Mouse (Mus musculus): Measurements from ENCODE around the gene Celf2. TPM values are rescaled to one million over a fixed set of nuclear protein-coding genes. Genes with fewer than 3 reads are reported as not detected.

The Celf2 gene
- polyA plus RNA-seq, 1 experiment from 2014 or later, result 92.4 TPM

- no peaks in the 10 kb centered on the region for H3K9me3 ChIP-seq (ENCODE audit: control insufficient read depth, low read length)
- no peak for ATAC-seq (ENCODE audit: low read depth)
- no peak overlapping the region for H3K27ac ChIP-seq (ENCODE audit: low read length)
- no peaks in the 10 kb centered on the region for H3K27me3 ChIP-seq (ENCODE audit: control insufficient read depth, insufficient read depth, low read depth, low read length)
- H3K36me3 ChIP-seq (ENCODE audit: control insufficient read depth, insufficient read depth, low read length), result no peaks in the 10 kb centered on the region
- H3K4me2 ChIP-seq (ENCODE audit: low read depth, low read length), result no peak overlapping the region
- H3K9ac ChIP-seq (ENCODE audit: low read length), result no peak overlapping the region
- no peak overlapping the region for H3K4me3 ChIP-seq (ENCODE audit: low read length)
- H3K4me1 ChIP-seq (replicated peaks; ENCODE audit: control insufficient read depth, insufficient read depth, low read length), result no peaks in the 10 kb centered on the region
- 72% methylated on average over 5 of the region's 5 CpGs for WGBS
These were observed 936.4 kb downstream of the Celf2 start for GRCm38 (mm10) chr2:6572976-6573375.

GRCm38 (mm10) chr2:6569040-6569542 lies 940.3 kb downstream of the Celf2 start:
- Histone ChIP-seq H3K9ac (ENCODE audit: low read length) (no peak overlapping the region), H3K9me3 (ENCODE audit: control insufficient read depth, low read length) (no peaks in the 10 kb centered on the region), H3K4me2 (ENCODE audit: low read depth, low read length) (no peak overlapping the region), H3K36me3 (ENCODE audit: control insufficient read depth, insufficient read depth, low read length) (no peaks in the 10 kb centered on the region), H3K27me3 (ENCODE audit: control insufficient read depth, insufficient read depth, low read depth, low read length) (no peaks in the 10 kb centered on the region), H3K27ac (ENCODE audit: low read length) (no peak overlapping the region), H3K4me1 (replicated peaks; ENCODE audit: control insufficient read depth, insufficient read depth, low read length) (no peaks in the 10 kb centered on the region), H3K4me3 (ENCODE audit: low read length) (no peak overlapping the region)
- 46% methylated on average over 1 of the region's 1 CpGs for WGBS
- no peak for ATAC-seq (ENCODE audit: low read depth)

- no peak overlapping the region for H3K4me3 ChIP-seq (ENCODE audit: low read length)
- WGBS, result 96% methylated on average over 3 of the region's 3 CpGs
These were observed 944.2 kb downstream of the Celf2 start for GRCm38 (mm10) chr2:6565175-6565574.

GRCm38 (mm10) chr2:6561337-6561736 lies 948.0 kb downstream of the Celf2 start:
- no peak for ATAC-seq (ENCODE audit: low read depth)
- 87% methylated on average over 3 of the region's 3 CpGs for WGBS
- no peak overlapping the region for H3K9ac ChIP-seq (ENCODE audit: low read length)
- no peaks in the 10 kb centered on the region for H3K36me3 ChIP-seq (ENCODE audit: control insufficient read depth, insufficient read depth, low read length)
- no peaks in the 10 kb centered on the region for H3K27me3 ChIP-seq (ENCODE audit: control insufficient read depth, insufficient read depth, low read depth, low read length)
- H3K9me3 ChIP-seq (ENCODE audit: control insufficient read depth, low read length), result no peaks in the 10 kb centered on the region
- H3K4me3 ChIP-seq (ENCODE audit: low read length), result no peak overlapping the region
- no peaks in the 10 kb centered on the region for H3K4me1 ChIP-seq (replicated peaks; ENCODE audit: control insufficient read depth, insufficient read depth, low read length)
- H3K4me2 ChIP-seq (ENCODE audit: low read depth, low read length), result no peak overlapping the region
- no peak overlapping the region for H3K27ac ChIP-seq (ENCODE audit: low read length)

More at GRCm38 (mm10) chr2:6565175-6565574, 944.2 kb downstream of the Celf2 start:
- Histone ChIP-seq H3K4me1 (replicated peaks; ENCODE audit: control insufficient read depth, insufficient read depth, low read length) (no peaks in the 10 kb centered on the region), H3K9ac (ENCODE audit: low read length) (no peak overlapping the region), H3K9me3 (ENCODE audit: control insufficient read depth, low read length) (no peaks in the 10 kb centered on the region), H3K4me2 (ENCODE audit: low read depth, low read length) (no peak overlapping the region), H3K27me3 (ENCODE audit: control insufficient read depth, insufficient read depth, low read depth, low read length) (no peaks in the 10 kb centered on the region), H3K36me3 (ENCODE audit: control insufficient read depth, insufficient read depth, low read length) (no peaks in the 10 kb centered on the region), H3K27ac (ENCODE audit: low read length) (no peak overlapping the region)
- no peak for ATAC-seq (ENCODE audit: low read depth)

- Histone ChIP-seq H3K27ac (ENCODE audit: low read length) (no peak overlapping the region), H3K9ac (ENCODE audit: low read length) (no peak overlapping the region), H3K27me3 (ENCODE audit: control insufficient read depth, insufficient read depth, low read depth, low read length) (no peaks in the 10 kb centered on the region), H3K4me2 (ENCODE audit: low read depth, low read length) (no peak overlapping the region), H3K36me3 (ENCODE audit: control insufficient read depth, insufficient read depth, low read length) (no peaks in the 10 kb centered on the region), H3K4me3 (ENCODE audit: low read length) (no peak overlapping the region), H3K9me3 (ENCODE audit: control insufficient read depth, low read length) (no peaks in the 10 kb centered on the region), H3K4me1 (replicated peaks; ENCODE audit: control insufficient read depth, insufficient read depth, low read length) (no peaks in the 10 kb centered on the region)
- no peak for ATAC-seq (ENCODE audit: low read depth)
- 90% methylated on average over 3 of the region's 3 CpGs for WGBS
These were observed 948.6 kb downstream of the Celf2 start for GRCm38 (mm10) chr2:6560802-6561201.

GRCm38 (mm10) chr2:6559581-6559980 lies 949.8 kb downstream of the Celf2 start:
- ATAC-seq (ENCODE audit: low read depth), result no peak
- WGBS, result 96% methylated on average over 2 of the region's 2 CpGs
- Histone ChIP-seq H3K9me3 (ENCODE audit: control insufficient read depth, low read length) (no peaks in the 10 kb centered on the region), H3K27me3 (ENCODE audit: control insufficient read depth, insufficient read depth, low read depth, low read length) (no peaks in the 10 kb centered on the region), H3K36me3 (ENCODE audit: control insufficient read depth, insufficient read depth, low read length) (no peaks in the 10 kb centered on the region), H3K4me2 (ENCODE audit: low read depth, low read length) (no peak overlapping the region), H3K9ac (ENCODE audit: low read length) (no peak overlapping the region), H3K4me3 (ENCODE audit: low read length) (no peak overlapping the region), H3K27ac (ENCODE audit: low read length) (no peak overlapping the region), H3K4me1 (replicated peaks; ENCODE audit: control insufficient read depth, insufficient read depth, low read length) (no peaks in the 10 kb centered on the region)

GRCm38 (mm10) chr2:6558303-6559254 lies 950.8 kb downstream of the Celf2 start:
- H3K4me1 ChIP-seq (replicated peaks; ENCODE audit: control insufficient read depth, insufficient read depth, low read length), result no peaks in the 10 kb centered on the region
- no peaks in the 10 kb centered on the region for H3K27me3 ChIP-seq (ENCODE audit: control insufficient read depth, insufficient read depth, low read depth, low read length)
- no peaks in the 10 kb centered on the region for H3K36me3 ChIP-seq (ENCODE audit: control insufficient read depth, insufficient read depth, low read length)
- no peak overlapping the region for H3K9ac ChIP-seq (ENCODE audit: low read length)
- ATAC-seq (ENCODE audit: low read depth), result no peak
- H3K9me3 ChIP-seq (ENCODE audit: control insufficient read depth, low read length), result no peaks in the 10 kb centered on the region
- no peak overlapping the region for H3K27ac ChIP-seq (ENCODE audit: low read length)
- H3K4me2 ChIP-seq (ENCODE audit: low read depth, low read length), result no peak overlapping the region
- no peak overlapping the region for H3K4me3 ChIP-seq (ENCODE audit: low read length)
- 82% methylated on average over 14 of the region's 14 CpGs for WGBS

- H3K4me1 ChIP-seq (replicated peaks; ENCODE audit: control insufficient read depth, insufficient read depth, low read length), result no peaks in the 10 kb centered on the region
- no peaks in the 10 kb centered on the region for H3K27me3 ChIP-seq (ENCODE audit: control insufficient read depth, insufficient read depth, low read depth, low read length)
- no peaks in the 10 kb centered on the region for H3K36me3 ChIP-seq (ENCODE audit: control insufficient read depth, insufficient read depth, low read length)
- WGBS, result 72% methylated on average over 3 of the region's 3 CpGs
- H3K4me3 ChIP-seq (ENCODE audit: low read length), result no peak overlapping the region
- no peak overlapping the region for H3K27ac ChIP-seq (ENCODE audit: low read length)
- no peaks in the 10 kb centered on the region for H3K9me3 ChIP-seq (ENCODE audit: control insufficient read depth, low read length)
- H3K9ac ChIP-seq (ENCODE audit: low read length), result no peak overlapping the region
- no peak for ATAC-seq (ENCODE audit: low read depth)
- H3K4me2 ChIP-seq (ENCODE audit: low read depth, low read length), result no peak overlapping the region
These were observed 951.6 kb downstream of the Celf2 start for GRCm38 (mm10) chr2:6557749-6558148.

GRCm38 (mm10) chr2:6556913-6557312 lies 952.5 kb downstream of the Celf2 start:
- WGBS, result 81% methylated on average over 2 of the region's 2 CpGs
- no peak overlapping the region for H3K27ac ChIP-seq (ENCODE audit: low read length)
- no peaks in the 10 kb centered on the region for H3K9me3 ChIP-seq (ENCODE audit: control insufficient read depth, low read length)
- no peaks in the 10 kb centered on the region for H3K4me1 ChIP-seq (replicated peaks; ENCODE audit: control insufficient read depth, insufficient read depth, low read length)
- no peaks in the 10 kb centered on the region for H3K36me3 ChIP-seq (ENCODE audit: control insufficient read depth, insufficient read depth, low read length)
- no peak overlapping the region for H3K4me3 ChIP-seq (ENCODE audit: low read length)
- no peak for ATAC-seq (ENCODE audit: low read depth)
- no peaks in the 10 kb centered on the region for H3K27me3 ChIP-seq (ENCODE audit: control insufficient read depth, insufficient read depth, low read depth, low read length)
- no peak overlapping the region for H3K4me2 ChIP-seq (ENCODE audit: low read depth, low read length)
- H3K9ac ChIP-seq (ENCODE audit: low read length), result no peak overlapping the region
